Mouse (Mus musculus): Measurements from ENCODE around the gene Evi2.

GRCm38 (mm10) chr11:79484721-79485120 lies 45.7 kb downstream of the Evi2 start:
- no peak for TF ChIP-seq CTCF (IDR thresholded peaks at IDR 0.05; ENCODE audit: control insufficient read depth, insufficient read depth, low read length)
- TF ChIP-seq POLR2A (IDR thresholded peaks at IDR 0.05; ENCODE audit: borderline replicate concordance, control insufficient read depth, low read depth, low read length), result no peak

All from bone marrow, adult 2 months (tissue).